Mouse (Mus musculus) myocyte (in vitro differentiated cells): Measurements from ENCODE around the gene Myl12a. TPM values are rescaled to one million over a fixed set of nuclear protein-coding genes. Genes with fewer than 3 reads are reported as not detected.

Experiments used
- H3K27me3 ChIP-seq: one replicate; pipeline ENCODE4 v1.6.1; 2011; ENCODE audit not compliant: control insufficient read depth, insufficient read depth, insufficient read length
- H3K36me3 ChIP-seq: one replicate; pipeline ENCODE4 v1.6.1; 2011; ENCODE audit not compliant: control insufficient read depth, insufficient read depth
- H3K4me2 ChIP-seq: one replicate; pipeline ENCODE4 v1.6.1; 2011; ENCODE audit warnings: low read depth, control low read depth
- H3K4me3 ChIP-seq: one replicate; pipeline ENCODE4 v1.5.1; 2011; ENCODE audit warnings: mild to moderate bottlenecking, control low read depth, moderate library complexity
- H3K79me2 ChIP-seq: one replicate; pipeline ENCODE4 v1.6.1; 2011; ENCODE audit not compliant: control insufficient read depth, insufficient read depth
- H3ac ChIP-seq: one replicate; pipeline ENCODE4 v1.6.1; 2011; ENCODE audit not compliant: control insufficient read depth, insufficient read length
- CEBPB ChIP-seq: IDR thresholded peaks from 2 replicates; pipeline ENCODE4 v1.6.1; 2011; ENCODE audit warnings: mild to moderate bottlenecking, moderate library complexity; ENCODE audit not compliant: poor library complexity, insufficient read depth, severe bottlenecking
- E2F4 ChIP-seq: IDR thresholded peaks from one replicate; pipeline ENCODE4 v1.6.1; 2011; ENCODE audit warnings: mild to moderate bottlenecking, control low read depth, moderate library complexity; ENCODE audit not compliant: insufficient read depth
- MAX ChIP-seq: IDR thresholded peaks from one replicate; pipeline ENCODE4 v1.6.1; 2011; ENCODE audit warnings: low read depth, mild to moderate bottlenecking, control low read depth
- MYOD1 ChIP-seq, 3 experiments: IDR thresholded peaks; one replicate each; pipeline ENCODE4 v1.6.1; 2011; ENCODE audit warnings: control low read depth in 2 of 3, low read depth in 2 of 3, mild to moderate bottlenecking in 2 of 3, moderate library complexity in 1 of 3; ENCODE audit not compliant: insufficient read length in 2 of 3, control insufficient read depth in 1 of 3
- MYOG ChIP-seq, 3 experiments: IDR thresholded peaks; one replicate each; pipeline ENCODE4 v1.6.1; 2011; ENCODE audit warnings: control low read depth in 2 of 3, low read depth in 2 of 3, mild to moderate bottlenecking in 2 of 3; ENCODE audit not compliant: insufficient read length in 2 of 3, control insufficient read depth in 1 of 3, insufficient read depth in 1 of 3
- POLR2A ChIP-seq: IDR thresholded peaks from one replicate; pipeline ENCODE4 v1.6.1; 2011; ENCODE audit warnings: low read depth, mild to moderate bottlenecking, control low read depth, moderate library complexity; ENCODE audit not compliant: insufficient read length
- POLR2AphosphoS2 ChIP-seq: IDR thresholded peaks from one replicate; pipeline ENCODE4 v1.6.1; 2011; ENCODE audit warnings: low read depth, control low read depth; ENCODE audit not compliant: insufficient read length
- REST ChIP-seq: IDR thresholded peaks from one replicate; pipeline ENCODE4 v1.6.1; 2011; ENCODE audit warnings: mild to moderate bottlenecking, control low read depth, moderate library complexity; ENCODE audit not compliant: insufficient read depth, insufficient read length
- SRF ChIP-seq: IDR thresholded peaks from one replicate; pipeline ENCODE4 v1.6.1; 2011; ENCODE audit warnings: low read depth; ENCODE audit not compliant: control insufficient read depth, insufficient read length
- TCF12 ChIP-seq: IDR thresholded peaks from one replicate; pipeline ENCODE4 v1.6.1; 2011; ENCODE audit warnings: mild to moderate bottlenecking, control low read depth; ENCODE audit not compliant: poor library complexity, insufficient read depth, severe bottlenecking
- TCF3 ChIP-seq: IDR thresholded peaks from one replicate; pipeline ENCODE4 v1.6.1; 2011; ENCODE audit warnings: low read depth, control low read depth; ENCODE audit not compliant: insufficient read length
- USF1 ChIP-seq: IDR thresholded peaks from one replicate; pipeline ENCODE4 v1.6.1; 2011; ENCODE audit warnings: low read depth, mild to moderate bottlenecking, control low read depth, moderate library complexity
- polyA plus RNA-seq: library from polyadenylated mRNA; unstranded; fragments of >200 nt; fragmentation: generic; extraction: Trizol; gene quantifications from one replicate; pipeline ENCODE4 v1.2.1, GENCODE M21; 2012; ENCODE audit warnings: missing spikeins

Gene Myl12a
- polyA plus RNA-seq, 1 experiment = 880 TPM

GRCm38 (mm10) chr17:71002081-71002743, 466 bp downstream of the Myl12a start, which contains the start of gene Myom1:
Gene Myom1, plus strand, starts transcription at chr17:71002633.
- TF ChIP-seq TCF3 (no peak), E2F4 (peak; percentile 70), MAX (no peak), USF1 (peak; percentile 89), MYOG (IDR thresholded peaks at IDR 0.05; ENCODE audit: control insufficient read depth in 1 of 3, insufficient read depth in 1 of 3, insufficient read length in 2 of 3, low read depth in 2 of 3) (peak in 1 of 3 experiments; percentile 8), REST (no peak), POLR2A (peak; percentile 82), SRF (peak; percentile 98), CEBPB (no peak), MYOD1 (IDR thresholded peaks at IDR 0.05; ENCODE audit: control insufficient read depth in 1 of 3, insufficient read length in 2 of 3, low read depth in 2 of 3) (no peak), POLR2AphosphoS2 (peak; percentile 77), TCF12 (no peak)
- Histone ChIP-seq H3K4me3 (peak within 1 kb of the TSS; percentile 85), H3K4me2 (peak within 1 kb of the TSS; percentile 91), H3K79me2 (peaks cover 47% of the 10 kb centered on the region), H3K36me3 (peaks cover 5% of the 10 kb centered on the region), H3K27me3 (no peaks in the 10 kb centered on the region), H3ac (peak within 1 kb of the TSS; percentile 99)

- H3K79me2 ChIP-seq = peaks cover 52% of the 10 kb centered on the region
- H3K27me3 ChIP-seq = no peaks in the 10 kb centered on the region
- peak overlapping the region; percentile 99 for H3ac ChIP-seq
- H3K36me3 ChIP-seq = peaks cover 5% of the 10 kb centered on the region
- peak overlapping the region; percentile 85 for H3K4me3 ChIP-seq
- peak overlapping the region; percentile 91 for H3K4me2 ChIP-seq
- no peak for TF ChIP-seq E2F4
- TF ChIP-seq SRF = no peak
- no peak for TF ChIP-seq MYOD1 (IDR thresholded peaks at IDR 0.05; ENCODE audit: control insufficient read depth in 1 of 3, insufficient read length in 2 of 3, low read depth in 2 of 3)
- TF ChIP-seq MAX = no peak
- TF ChIP-seq TCF3 = no peak
- no peak for TF ChIP-seq TCF12
- TF ChIP-seq REST = no peak
These were observed 988 bp downstream of the Myl12a start for GRCm38 (mm10) chr17:71001699-71002080.

DNA sequence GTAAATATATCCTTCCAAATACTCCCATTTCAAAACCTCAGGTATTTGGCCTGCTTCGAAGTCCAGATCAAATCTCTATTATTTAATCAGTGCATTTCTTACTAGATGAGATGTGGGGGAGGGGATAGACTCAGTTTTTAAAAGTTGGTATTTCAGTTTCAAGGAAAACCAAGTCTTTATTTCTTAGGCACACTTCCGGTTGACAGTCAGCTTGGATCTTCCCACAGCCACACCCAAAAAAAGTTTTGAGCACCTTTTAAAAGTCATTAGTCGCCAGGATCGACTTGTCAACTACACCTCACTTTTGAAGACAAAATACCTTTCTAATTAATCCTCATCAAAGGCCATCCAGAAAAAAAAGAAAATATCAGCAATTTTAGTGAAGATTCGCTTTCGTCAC, 1.6 kb downstream of the Myl12a start:
- Histone ChIP-seq H3K36me3 (peaks cover 10% of the 10 kb centered on the region), H3K79me2 (peaks cover 58% of the 10 kb centered on the region), H3ac (peak overlapping the region; percentile 99), H3K4me3 (peak overlapping the region; percentile 85), H3K4me2 (peak overlapping the region; percentile 91), H3K27me3 (no peaks in the 10 kb centered on the region)
- TF ChIP-seq POLR2AphosphoS2 (no peak), TCF12 (no peak), SRF (no peak)

- H3K79me2 ChIP-seq = peaks cover 66% of the 10 kb centered on the region
- H3K27me3 ChIP-seq = no peaks in the 10 kb centered on the region
- no peak overlapping the region for H3ac ChIP-seq
- H3K36me3 ChIP-seq = peaks cover 19% of the 10 kb centered on the region
- TF ChIP-seq REST (no peak), USF1 (no peak), SRF (no peak), TCF12 (no peak), POLR2A (peak; percentile 38), POLR2AphosphoS2 (peak; percentile 39), CEBPB (no peak), MAX (no peak), E2F4 (no peak)
- peak overlapping the region; percentile 91 for H3K4me2 ChIP-seq
- H3K4me3 ChIP-seq = peak overlapping the region; percentile 85
These were observed 2.4 kb downstream of the Myl12a start for GRCm38 (mm10) chr17:71000255-71000654.

DNA sequence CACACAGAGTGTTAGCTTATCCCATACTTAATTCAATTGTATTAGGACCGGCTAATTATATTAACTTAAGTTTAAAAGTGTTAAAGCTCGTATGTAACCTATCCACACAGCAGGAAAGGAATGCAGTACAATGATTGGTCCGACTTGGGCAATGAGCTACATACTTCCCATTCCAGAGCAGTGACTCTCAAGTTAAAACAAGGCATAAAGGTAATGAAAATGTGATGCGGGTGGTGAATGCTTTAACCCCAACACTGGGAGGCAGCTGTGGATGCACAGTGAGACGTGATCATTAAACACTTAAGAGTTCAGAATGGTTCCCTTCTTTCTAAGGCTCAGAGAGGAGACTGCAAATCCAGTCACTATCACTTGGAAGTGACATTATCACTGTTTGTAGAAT, 3.5 kb downstream of the Myl12a start:
- H3K4me2 ChIP-seq = peak overlapping the region; percentile 91
- H3K79me2 ChIP-seq = peaks cover 73% of the 10 kb centered on the region
- H3ac ChIP-seq = no peak overlapping the region
- no peaks in the 10 kb centered on the region for H3K27me3 ChIP-seq
- H3K36me3 ChIP-seq = peaks cover 26% of the 10 kb centered on the region
- H3K4me3 ChIP-seq = peak overlapping the region; percentile 85
- TF ChIP-seq CEBPB = peak; percentile 23; the same call in 1 of the 2 replicates
- TF ChIP-seq POLR2A = peak; percentile 11
- peak in 2 of 3 experiments; percentile 27 to 46 for TF ChIP-seq MYOD1 (IDR thresholded peaks at IDR 0.05; ENCODE audit: control insufficient read depth in 1 of 3, insufficient read length in 2 of 3, low read depth in 2 of 3)
- TF ChIP-seq POLR2AphosphoS2 = no peak
- no peak for TF ChIP-seq SRF
- peak in 1 of 3 experiments; percentile 11 for TF ChIP-seq MYOG (IDR thresholded peaks at IDR 0.05; ENCODE audit: control insufficient read depth in 1 of 3, insufficient read depth in 1 of 3, insufficient read length in 2 of 3, low read depth in 2 of 3)
- TF ChIP-seq TCF3 = no peak
- no peak for TF ChIP-seq TCF12
- TF ChIP-seq MAX = no peak
